Mouse (Mus musculus) c-Kit-positive CD71-positive TER-119-negative erythroid progenitor cells, embryonic 14.5 days (primary cell): ENCODE measurements around the gene Gnaz.

ENCODE experiments used
- DNase-seq: peaks from one replicate; pipeline ENCODE4 v3.0.0-alpha.2; 2013; ENCODE audit warnings: low read depth

Gnaz gene

GRCm38 (mm10) chr10:74966850-74967451 is at the start of gene Gnaz:
Gene Gnaz (plus strand): TSS chr10:74967177.
- DNase-seq: peak; percentile 63

- DNase-seq: no peak
These were observed 47.7 kb upstream of the Gnaz start for GRCm38 (mm10) chr10:74919277-74919676.

- DNase-seq: no peak
These were observed 46.0 kb upstream of the Gnaz start for GRCm38 (mm10) chr10:74920853-74921567.

- DNase-seq: no peak
These were observed 45.4 kb upstream of the Gnaz start for GRCm38 (mm10) chr10:74921614-74922013.

GRCm38 (mm10) chr10:74922763-74923162 is 44.2 kb upstream of the Gnaz start:
- no peak for DNase-seq

- DNase-seq: no peak
These were observed 42.7 kb upstream of the Gnaz start for GRCm38 (mm10) chr10:74924274-74924673.

- no peak for DNase-seq
These were observed 41.7 kb upstream of the Gnaz start for GRCm38 (mm10) chr10:74925324-74925723.

- DNase-seq: no peak
These were observed 38.7 kb upstream of the Gnaz start for GRCm38 (mm10) chr10:74928276-74928675.

GRCm38 (mm10) chr10:74929578-74929977 is 37.4 kb upstream of the Gnaz start:
- no peak for DNase-seq

- no peak for DNase-seq
These were observed 36.4 kb upstream of the Gnaz start for GRCm38 (mm10) chr10:74930541-74930940.

- DNase-seq: no peak
These were observed 35.3 kb upstream of the Gnaz start for GRCm38 (mm10) chr10:74931631-74932030.

- no peak for DNase-seq
These were observed 34.5 kb upstream of the Gnaz start for GRCm38 (mm10) chr10:74932487-74932886.

- DNase-seq: no peak
These were observed 33.3 kb upstream of the Gnaz start for GRCm38 (mm10) chr10:74933548-74934190.

GRCm38 (mm10) chr10:74934521-74934920 is 32.5 kb upstream of the Gnaz start:
- no peak for DNase-seq

GRCm38 (mm10) chr10:74935016-74935415 is 32.0 kb upstream of the Gnaz start:
- DNase-seq: no peak

- DNase-seq: no peak
These were observed 29.8 kb upstream of the Gnaz start for GRCm38 (mm10) chr10:74937003-74937790.

- no peak for DNase-seq
These were observed 28.6 kb upstream of the Gnaz start for GRCm38 (mm10) chr10:74938410-74938809.

- DNase-seq: no peak
These were observed 27.7 kb upstream of the Gnaz start for GRCm38 (mm10) chr10:74939300-74939699.

- no peak for DNase-seq
These were observed 26.2 kb upstream of the Gnaz start for GRCm38 (mm10) chr10:74940795-74941194.

GRCm38 (mm10) chr10:74952830-74953443 is 14.0 kb upstream of the Gnaz start:
- DNase-seq: no peak

- DNase-seq: no peak
These were observed 2.6 kb upstream of the Gnaz start for GRCm38 (mm10) chr10:74964380-74964779.

GRCm38 (mm10) chr10:74967651-74968267 is 782 bp downstream of the Gnaz start:
- DNase-seq: no peak
